Mouse (Mus musculus): ENCODE results near the gene Rgs9.

DNA sequence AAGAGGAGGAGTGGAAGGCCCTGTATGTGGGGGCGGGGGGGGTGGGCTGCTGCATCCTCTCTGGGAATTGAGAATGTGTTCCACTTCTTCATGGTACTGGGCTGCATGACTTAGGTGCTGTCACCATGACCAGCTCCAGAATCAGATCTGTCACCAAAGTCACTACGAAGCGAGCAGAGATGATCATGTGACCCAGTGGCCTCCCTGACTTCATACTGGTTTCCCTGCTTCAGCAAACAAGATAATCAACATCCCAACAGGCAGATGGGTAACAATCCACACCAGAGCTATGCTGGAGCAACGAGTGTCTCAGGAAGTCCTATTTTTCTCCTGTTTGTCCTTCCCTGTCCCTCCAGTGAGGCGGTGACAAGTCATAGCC, 28.7 kb downstream of the Rgs9 start:
- TF ChIP-seq CTCF (IDR thresholded peaks at IDR 0.05; ENCODE audit: extremely low read depth, insufficient read length, insufficient replicate concordance, low read depth, low read length) (no peak), POLR2A (IDR thresholded peaks at IDR 0.05; ENCODE audit: low read depth, low read length) (no peak)

Data from small intestine, adult 2 months (tissue).